Mouse (Mus musculus): ENCODE measurements around the gene Hectd4. TPM values are rescaled to one million over a fixed set of nuclear protein-coding genes. Genes with fewer than 3 reads are reported as not detected.

Hectd4 gene
- 14.7 and 17.3 TPM in 2 replicates for polyA plus RNA-seq (2015; fragmentation: Nextera tagmentation; extraction: Ambion mirVana)

DNA sequence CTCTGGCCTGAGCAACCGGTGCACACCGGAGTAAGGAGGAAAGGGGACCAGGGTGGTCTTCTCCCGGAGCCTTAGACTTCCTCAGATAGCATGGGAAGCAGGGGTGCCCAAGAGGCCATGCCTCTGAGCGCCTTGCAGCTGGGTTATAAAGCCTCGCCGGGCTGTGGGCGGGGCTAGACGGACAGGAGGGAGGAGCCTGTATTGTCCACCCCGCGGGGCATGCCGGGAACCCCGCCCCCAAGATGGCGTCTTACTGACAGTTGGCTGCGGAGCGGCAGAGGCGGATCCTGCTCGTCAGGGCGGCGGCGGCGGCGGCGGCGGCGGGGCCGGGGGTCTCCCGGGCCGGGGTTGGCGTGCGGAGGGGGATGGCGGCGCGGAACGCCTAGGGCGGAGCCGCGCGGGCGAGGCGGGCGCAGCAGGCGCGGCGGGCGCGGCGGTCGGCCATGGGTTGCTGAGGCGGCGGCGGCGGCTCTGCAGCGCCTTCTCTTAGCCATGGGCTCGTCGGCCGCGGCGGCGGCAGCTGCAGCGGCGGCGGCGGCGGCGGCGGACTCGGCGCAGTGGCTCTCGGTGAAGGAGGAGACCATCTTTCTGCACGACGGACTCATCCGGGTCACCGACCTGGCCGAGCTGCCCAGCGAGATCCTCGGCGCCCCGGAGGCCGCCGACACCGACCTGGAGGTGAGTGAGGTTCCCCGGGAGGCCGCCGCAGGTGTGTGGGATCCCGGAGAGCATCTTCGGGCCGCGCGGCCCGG is at the start of gene Hectd4:
Hectd4 (plus strand) TSS at position 240 of the 752 bp plus-strand sequence.
- Histone ChIP-seq H3K36me3 (no peaks in the 10 kb centered on the region), H3K4me2 (peak within 1 kb of the TSS; percentile 87), H3K27me3 (no peaks in the 10 kb centered on the region), H3K27ac (replicated peaks) (peak within 1 kb of the TSS; percentile 96), H3K9me3 (no peaks in the 10 kb centered on the region), H3K4me3 (peak within 1 kb of the TSS; percentile 97), H3K9ac (peak within 1 kb of the TSS; percentile 96), H3K4me1 (replicated peaks) (peaks cover 27% of the 10 kb centered on the region)
- under 1% methylated on average over 57 of the region's 90 CpGs for WGBS
- ATAC-seq (ENCODE audit: low read depth): peak; percentile 87

DNA sequence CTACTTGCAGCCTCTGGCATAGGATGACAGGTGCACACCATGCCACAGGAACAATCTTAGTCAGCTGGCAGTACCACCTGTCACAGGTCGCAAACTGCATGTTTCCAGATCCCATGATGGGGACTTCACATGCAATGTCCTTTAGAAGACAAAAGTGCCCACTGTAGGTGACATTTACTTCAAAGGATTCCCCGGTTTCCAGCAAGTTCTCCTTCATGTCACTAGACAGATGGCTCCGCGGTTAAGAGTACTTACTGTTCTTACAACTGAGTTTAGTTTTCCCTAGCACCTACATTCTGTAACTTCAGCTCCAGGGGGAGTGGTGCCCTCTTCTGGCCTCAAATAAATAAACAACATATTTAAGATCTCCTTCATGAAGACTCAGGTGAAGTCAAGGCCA is 47.2 kb upstream of the Hectd4 start:
- ATAC-seq (ENCODE audit: low read depth): no peak
- H3K36me3 ChIP-seq: peaks cover 35% of the 10 kb centered on the region
- H3K9ac ChIP-seq: no peak overlapping the region
- no peak overlapping the region for H3K27ac ChIP-seq (replicated peaks)
- H3K9me3 ChIP-seq: no peaks in the 10 kb centered on the region
- H3K4me2 ChIP-seq: no peak overlapping the region
- no peak overlapping the region for H3K4me3 ChIP-seq
- WGBS: 93% methylated on average over 4 of the region's 4 CpGs
- H3K4me1 ChIP-seq (replicated peaks): no peaks in the 10 kb centered on the region
- no peaks in the 10 kb centered on the region for H3K27me3 ChIP-seq

DNA sequence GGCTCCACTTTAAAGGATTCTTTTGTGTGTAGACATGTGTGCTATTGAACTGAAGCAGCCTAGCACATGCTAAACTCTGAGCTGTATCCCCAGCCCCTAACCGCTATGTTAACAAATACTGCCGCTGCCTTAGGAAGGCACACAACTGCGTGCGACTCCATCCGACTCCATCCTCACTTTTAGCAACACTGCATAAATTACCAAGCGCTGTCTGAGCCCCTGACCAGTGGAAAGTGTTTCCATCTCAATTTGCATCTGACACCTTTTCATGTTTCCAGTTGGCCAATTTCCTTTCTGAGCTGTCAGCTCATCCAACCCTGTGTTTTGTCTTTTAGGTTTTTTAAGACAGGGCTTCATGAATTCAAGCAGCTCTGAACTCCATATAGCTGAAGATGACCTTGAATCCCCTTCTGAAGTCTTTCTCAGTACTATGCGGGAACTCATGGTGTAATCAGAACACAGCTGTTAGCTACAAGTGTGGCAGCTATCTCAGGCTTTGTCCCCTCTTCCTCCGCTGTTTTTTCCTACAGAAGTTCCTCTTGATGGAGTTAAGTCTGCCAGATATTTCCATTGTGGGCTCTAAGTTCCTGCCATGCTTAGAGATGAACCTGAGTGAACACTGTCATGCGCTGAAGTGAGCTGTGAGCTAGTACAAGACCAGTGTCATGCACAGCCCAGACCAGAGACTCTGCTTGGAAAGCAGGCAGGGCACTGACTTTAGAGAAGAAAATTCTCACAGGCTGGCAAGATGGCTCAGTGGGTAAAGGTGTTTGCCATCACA is 40.8 kb upstream of the Hectd4 start:
- peaks cover 2% of the 10 kb centered on the region for H3K36me3 ChIP-seq
- H3K9ac ChIP-seq: no peak overlapping the region
- no peak overlapping the region for H3K4me3 ChIP-seq
- ATAC-seq (ENCODE audit: low read depth): no peak
- WGBS: 68% methylated on average over 9 of the region's 9 CpGs
- no peak overlapping the region for H3K4me2 ChIP-seq
- no peaks in the 10 kb centered on the region for H3K27me3 ChIP-seq
- no peak overlapping the region for H3K27ac ChIP-seq (replicated peaks)
- H3K9me3 ChIP-seq: no peaks in the 10 kb centered on the region
- H3K4me1 ChIP-seq (replicated peaks): peaks cover 39% of the 10 kb centered on the region

DNA sequence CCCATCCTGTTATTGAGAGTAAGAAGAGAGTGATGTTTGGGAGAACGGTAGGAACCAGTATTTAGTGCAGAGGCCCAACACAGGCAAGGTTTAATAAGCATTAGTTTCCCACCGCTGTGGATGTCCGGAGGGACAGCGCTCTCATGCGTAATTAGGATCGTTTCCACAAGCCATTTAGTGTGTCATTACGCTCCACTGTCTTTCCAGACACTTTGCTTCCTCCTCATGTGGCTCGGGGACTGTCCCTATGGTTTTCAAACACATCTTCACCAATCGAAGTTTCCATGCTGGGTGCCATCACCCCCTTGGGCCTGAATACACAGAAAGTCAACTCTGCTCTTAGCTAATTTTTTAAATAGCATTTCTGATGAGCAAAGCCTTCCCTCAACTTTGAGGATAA is 36.8 kb upstream of the Hectd4 start:
- 34% methylated on average over 9 of the region's 9 CpGs for WGBS
- no peak for ATAC-seq (ENCODE audit: low read depth)
- Histone ChIP-seq H3K9me3 (no peaks in the 10 kb centered on the region), H3K4me1 (replicated peaks) (peaks cover 79% of the 10 kb centered on the region), H3K4me3 (no peak overlapping the region), H3K27ac (replicated peaks) (0 out of 2 replicates have a peak overlapping the region, but pooled peaks have one; percentile 23), H3K4me2 (no peak overlapping the region), H3K9ac (no peak overlapping the region), H3K27me3 (no peaks in the 10 kb centered on the region), H3K36me3 (no peaks in the 10 kb centered on the region; the same call in 1 of the 2 replicates)

DNA sequence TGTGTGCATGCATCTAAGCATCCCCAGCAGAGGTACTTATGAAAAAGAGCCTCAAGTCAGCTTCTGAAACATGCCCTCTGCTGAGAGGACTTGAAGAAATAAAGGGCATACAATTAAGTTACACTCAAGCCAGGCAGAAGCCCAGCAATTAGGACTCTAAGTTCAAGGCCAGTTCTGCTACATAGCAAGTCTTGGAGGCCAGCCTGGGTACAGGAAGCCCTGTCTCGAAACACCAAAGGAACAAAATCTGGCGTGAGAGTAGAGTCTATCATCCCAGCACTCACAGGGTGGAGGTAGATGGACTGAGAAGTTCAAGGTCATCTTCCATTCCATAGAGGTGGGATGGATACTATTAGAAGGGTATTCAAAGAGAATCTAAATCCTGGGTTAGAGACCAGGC is 35.6 kb upstream of the Hectd4 start:
- 70% methylated on average over 2 of the region's 2 CpGs for WGBS
- peaks cover 84% of the 10 kb centered on the region for H3K4me1 ChIP-seq (replicated peaks)
- ATAC-seq (ENCODE audit: low read depth): no peak
- no peak overlapping the region for H3K4me3 ChIP-seq
- H3K27ac ChIP-seq (replicated peaks): peak overlapping the region; percentile 23
- H3K9ac ChIP-seq: no peak overlapping the region
- no peaks in the 10 kb centered on the region for H3K9me3 ChIP-seq
- H3K27me3 ChIP-seq: no peaks in the 10 kb centered on the region
- no peak overlapping the region for H3K4me2 ChIP-seq
- H3K36me3 ChIP-seq: no peaks in the 10 kb centered on the region; the same call in 1 of the 2 replicates

DNA sequence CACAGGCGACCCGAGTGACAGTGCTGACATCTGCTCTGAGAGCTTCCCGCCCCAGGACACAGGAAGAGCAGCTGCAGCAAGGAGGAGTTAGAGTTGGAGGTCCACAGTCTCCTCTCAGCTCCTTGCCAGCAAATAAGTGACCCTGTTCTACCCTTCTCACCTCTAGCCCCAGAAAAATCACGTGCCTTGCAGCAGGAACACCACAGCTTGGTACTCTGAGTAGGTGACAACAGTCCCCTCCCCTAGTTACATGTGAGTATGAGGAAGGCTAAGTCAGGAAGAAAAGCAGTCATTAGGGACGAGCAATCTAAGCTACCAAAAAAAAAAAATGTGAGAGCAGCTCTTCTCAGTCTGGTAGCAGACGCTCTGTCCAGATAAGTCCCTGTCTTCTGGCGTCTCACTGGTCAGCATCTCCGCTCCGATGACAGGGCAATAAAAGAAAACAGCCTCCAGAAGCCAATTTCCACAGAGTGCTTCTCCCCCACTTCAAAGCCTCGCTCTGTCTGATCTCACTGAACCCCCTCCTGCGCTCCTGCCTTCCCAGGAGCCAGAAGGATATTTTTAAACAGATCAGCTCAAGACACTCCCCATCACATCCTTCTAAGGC is 35.0 kb upstream of the Hectd4 start:
- 18% methylated on average over 11 of the region's 11 CpGs for WGBS
- Histone ChIP-seq H3K9ac (peak overlapping the region; percentile 53; the same call in 1 of the 2 replicates), H3K4me2 (peak overlapping the region; percentile 24), H3K36me3 (no peaks in the 10 kb centered on the region; the same call in 1 of the 2 replicates), H3K27me3 (no peaks in the 10 kb centered on the region), H3K4me3 (no peak overlapping the region), H3K9me3 (no peaks in the 10 kb centered on the region), H3K27ac (replicated peaks) (peak overlapping the region; percentile 23; the same call in 1 of the 2 replicates), H3K4me1 (replicated peaks) (peaks cover 86% of the 10 kb centered on the region)
- ATAC-seq (ENCODE audit: low read depth): no peak

DNA sequence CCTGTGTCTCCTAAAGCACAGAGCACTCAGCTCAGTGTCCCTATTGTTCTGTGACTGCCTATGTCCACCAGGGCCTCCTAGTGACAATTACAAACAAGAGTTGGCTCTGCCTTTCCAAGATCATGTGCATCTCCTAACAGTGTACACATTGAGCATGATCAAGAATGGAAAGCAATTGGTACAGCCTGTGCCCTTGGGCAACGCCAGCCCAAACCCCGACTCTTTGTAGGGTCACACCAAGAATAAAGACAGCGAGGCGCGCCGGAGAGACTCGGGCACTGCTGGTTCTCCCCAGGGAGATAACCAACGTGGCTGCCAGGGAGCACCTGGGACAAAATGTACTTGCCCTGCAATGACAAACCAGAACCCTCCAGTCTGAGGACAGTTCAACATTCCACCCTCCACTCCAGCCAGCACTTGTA is 32.4 kb upstream of the Hectd4 start:
- no peaks in the 10 kb centered on the region for H3K36me3 ChIP-seq
- peak overlapping the region; percentile 4; the same call in 1 of the 2 replicates for H3K4me2 ChIP-seq
- no peak overlapping the region for H3K4me3 ChIP-seq
- peaks cover 86% of the 10 kb centered on the region for H3K4me1 ChIP-seq (replicated peaks)
- no peak overlapping the region; the same call in 1 of the 2 replicates for H3K27ac ChIP-seq (replicated peaks)
- H3K9me3 ChIP-seq: no peaks in the 10 kb centered on the region
- H3K9ac ChIP-seq: 0 out of 2 replicates have a peak overlapping the region, but pooled peaks have one; percentile 41
- ATAC-seq (ENCODE audit: low read depth): no peak
- H3K27me3 ChIP-seq: no peaks in the 10 kb centered on the region
- WGBS: 47% methylated on average over 8 of the region's 8 CpGs

DNA sequence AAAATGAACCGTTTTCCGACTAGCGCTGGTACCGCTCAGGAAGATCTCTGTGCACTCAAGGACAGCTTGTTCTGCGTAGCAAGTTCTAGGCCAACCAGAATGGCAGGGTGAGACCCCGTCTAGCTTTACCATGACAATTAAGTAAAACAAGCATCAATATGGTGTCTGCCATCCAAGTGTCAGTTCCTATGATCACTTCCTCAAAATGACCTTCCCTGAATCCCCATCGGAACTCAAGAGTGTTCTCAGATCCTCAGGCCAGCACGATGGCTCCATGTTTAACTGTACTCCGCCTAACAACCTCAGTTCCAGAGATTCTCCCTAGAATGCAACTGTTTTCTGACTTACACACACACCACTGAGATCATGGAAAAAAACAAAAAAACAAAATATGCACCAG is 31.8 kb upstream of the Hectd4 start:
- Histone ChIP-seq H3K9me3 (no peaks in the 10 kb centered on the region), H3K27ac (replicated peaks) (no peak overlapping the region), H3K36me3 (no peaks in the 10 kb centered on the region), H3K4me1 (replicated peaks) (peaks cover 79% of the 10 kb centered on the region), H3K4me3 (no peak overlapping the region), H3K9ac (no peak overlapping the region), H3K4me2 (0 out of 2 replicates have a peak overlapping the region, but pooled peaks have one; percentile 26), H3K27me3 (no peaks in the 10 kb centered on the region)
- ATAC-seq (ENCODE audit: low read depth): no peak
- 90% methylated on average over 9 of the region's 9 CpGs for WGBS

DNA sequence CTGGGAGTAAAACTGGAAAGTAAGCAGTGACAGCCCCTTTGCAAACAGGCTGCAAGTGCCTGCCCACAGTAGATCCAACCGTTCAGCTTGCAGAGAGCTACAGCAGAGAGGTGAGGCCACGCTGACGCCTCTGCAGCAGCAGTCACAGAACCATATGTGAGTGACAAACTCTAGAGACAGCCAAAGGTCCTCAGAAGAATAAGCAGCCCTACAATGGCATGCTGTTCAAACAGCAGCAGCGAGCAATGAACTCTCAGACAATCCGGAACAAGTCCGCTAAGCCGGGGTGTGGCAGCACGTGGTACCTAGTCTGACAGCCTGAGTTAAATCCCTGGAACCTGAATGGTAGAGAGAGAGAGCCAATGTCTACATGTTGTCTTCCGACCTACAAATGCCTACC is 30.8 kb upstream of the Hectd4 start:
- Histone ChIP-seq H3K4me3 (no peak overlapping the region), H3K9me3 (no peaks in the 10 kb centered on the region), H3K36me3 (no peaks in the 10 kb centered on the region), H3K27me3 (no peaks in the 10 kb centered on the region), H3K4me1 (replicated peaks) (peaks cover 70% of the 10 kb centered on the region), H3K4me2 (peak overlapping the region; percentile 26), H3K9ac (0 out of 2 replicates have a peak overlapping the region, but pooled peaks have one; percentile 12), H3K27ac (replicated peaks) (no peak overlapping the region)
- no peak for ATAC-seq (ENCODE audit: low read depth)
- WGBS: 78% methylated on average over 9 of the region's 9 CpGs

DNA sequence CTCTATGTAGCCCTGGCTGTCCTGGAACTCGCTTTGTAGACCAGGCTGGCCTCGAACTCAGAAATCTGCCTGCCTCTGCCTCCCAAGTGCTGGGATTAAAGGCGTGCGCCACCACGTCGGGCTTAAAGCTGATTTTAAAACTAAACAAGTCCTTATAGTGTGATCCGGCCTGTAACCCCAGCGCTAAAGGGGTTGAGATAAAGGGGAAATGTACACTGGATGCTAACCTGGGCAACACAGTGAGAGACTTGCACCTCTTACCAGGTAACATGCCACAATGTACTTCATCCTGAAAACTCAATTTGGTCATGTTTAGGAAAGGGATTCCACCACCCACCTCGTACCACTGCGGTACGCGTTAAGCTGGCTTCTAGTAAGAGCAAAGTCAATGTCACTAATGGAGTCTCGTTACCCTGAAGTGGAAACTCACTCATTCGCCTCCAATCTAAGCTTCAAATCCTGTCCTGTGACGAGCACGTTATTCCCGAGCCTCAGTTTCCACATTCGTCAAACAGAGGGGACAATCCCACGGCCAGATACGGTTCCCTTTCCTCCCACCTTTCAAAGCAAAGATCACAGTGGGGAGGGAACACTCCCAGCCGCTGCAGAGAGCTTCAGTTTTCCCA is 29.7 kb upstream of the Hectd4 start:
- H3K27ac ChIP-seq (replicated peaks): peak overlapping the region; percentile 83
- peak overlapping the region; percentile 86 for H3K9ac ChIP-seq
- H3K4me1 ChIP-seq (replicated peaks): peaks cover 58% of the 10 kb centered on the region
- no peaks in the 10 kb centered on the region for H3K9me3 ChIP-seq
- 34% methylated on average over 21 of the region's 21 CpGs for WGBS
- peak overlapping the region; percentile 92 for H3K4me2 ChIP-seq
- peak overlapping the region; percentile 88 for H3K4me3 ChIP-seq
- H3K27me3 ChIP-seq: no peaks in the 10 kb centered on the region
- H3K36me3 ChIP-seq: no peaks in the 10 kb centered on the region
- ATAC-seq (ENCODE audit: low read depth): no peak; the same call in 1 of the 2 replicates

DNA sequence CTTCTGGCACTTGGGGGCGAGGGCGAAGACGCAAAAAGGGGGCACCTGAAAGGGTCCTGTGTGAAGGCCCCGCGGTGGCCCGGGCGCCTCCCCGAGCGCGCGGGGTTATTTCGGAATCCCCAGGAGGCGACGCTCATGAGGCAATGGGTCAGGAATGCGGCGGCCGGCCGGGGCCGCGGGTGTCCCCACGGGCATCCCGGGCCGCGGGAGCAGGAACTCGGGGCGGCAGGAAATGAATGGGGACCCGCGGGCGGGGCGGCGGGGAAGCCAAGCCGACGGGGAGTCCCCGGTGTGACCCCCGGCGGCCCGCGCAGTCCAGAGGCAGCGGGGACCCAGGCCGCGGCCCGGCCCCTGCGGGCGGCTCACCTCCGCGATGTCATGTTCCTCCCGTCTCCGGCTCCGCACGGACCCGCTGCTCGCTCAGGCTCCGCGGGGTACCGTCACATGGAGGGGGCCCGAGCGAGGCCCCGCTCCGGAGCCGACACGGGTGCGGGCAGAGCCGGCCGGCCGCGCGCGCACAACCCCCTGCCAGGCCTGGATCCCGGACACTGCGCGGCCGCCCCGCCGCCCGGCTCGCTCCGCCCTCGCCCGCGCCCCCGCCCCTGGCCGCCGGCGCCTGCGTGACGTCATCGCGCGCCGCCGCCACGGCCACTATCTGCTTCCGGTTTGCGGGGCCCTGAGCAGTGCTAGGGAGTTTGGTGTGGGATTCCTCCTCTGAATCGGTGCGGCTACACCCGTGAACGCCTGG is 29.0 kb upstream of the Hectd4 start, which contains the start of gene Ptpn11:
Ptpn11 (minus strand) TSS at position 562 of the 748 bp plus-strand sequence.
- ATAC-seq (ENCODE audit: low read depth): peak; percentile 95
- under 1% methylated on average over 75 of the region's 98 CpGs for WGBS
- Histone ChIP-seq H3K9ac (peak within 1 kb of the TSS; percentile 86), H3K27me3 (no peaks in the 10 kb centered on the region), H3K36me3 (no peaks in the 10 kb centered on the region), H3K4me2 (peak within 1 kb of the TSS; percentile 92), H3K27ac (replicated peaks) (peak within 1 kb of the TSS; percentile 83), H3K4me1 (replicated peaks) (peaks cover 52% of the 10 kb centered on the region), H3K4me3 (peak within 1 kb of the TSS; percentile 88), H3K9me3 (no peaks in the 10 kb centered on the region)
